Mouse (Mus musculus): ENCODE data around the gene Hist1h3h. TPM values are rescaled to one million over a fixed set of nuclear protein-coding genes. Genes with fewer than 3 reads are reported as not detected.
A peak's percentile ranks its signal among the peaks of the same experiment; 100 is the strongest.
"Not testable (repeated sequence)": the region's sequence is repeated elsewhere in the genome, so short reads cannot be mapped to it uniquely, and the experiment has no call there.

Hist1h3h gene
- polyA plus RNA-seq, 1 experiment, result 6.9 TPM

DNA sequence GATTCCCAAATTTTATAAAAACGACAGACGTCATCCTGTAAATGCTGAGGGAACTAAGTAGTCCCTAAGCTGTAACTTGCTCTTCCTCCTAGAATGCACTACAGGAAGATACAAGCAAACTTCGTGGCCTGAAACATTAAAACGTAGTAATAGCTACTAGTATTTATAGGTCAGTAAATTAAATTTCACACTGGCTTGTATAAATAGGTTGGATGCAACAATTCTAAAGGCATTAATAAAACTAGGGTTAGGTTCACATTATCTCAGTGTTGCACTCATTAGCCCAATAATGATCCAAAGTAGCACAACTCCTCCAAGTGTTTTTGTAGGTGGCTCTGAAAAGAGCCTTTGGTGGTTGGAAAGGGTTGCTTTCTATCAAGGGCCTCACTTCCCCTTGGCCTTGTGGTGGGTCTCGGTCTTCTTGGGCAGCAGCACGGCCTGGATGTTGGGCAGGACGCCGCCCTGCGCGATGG lies 35.6 kb downstream of the Hist1h3h start:
- peaks cover 11% of the 10 kb centered on the region for H3K4me1 ChIP-seq (ENCODE audit: control insufficient read depth, insufficient read depth, low read length)
- no peak for TF ChIP-seq CTCF (IDR thresholded peaks at IDR 0.05; ENCODE audit: low read depth, low read length)
- TF ChIP-seq POLR2A (IDR thresholded peaks at IDR 0.05; ENCODE audit: borderline replicate concordance, low read depth, low read length), result no peak

DNA sequence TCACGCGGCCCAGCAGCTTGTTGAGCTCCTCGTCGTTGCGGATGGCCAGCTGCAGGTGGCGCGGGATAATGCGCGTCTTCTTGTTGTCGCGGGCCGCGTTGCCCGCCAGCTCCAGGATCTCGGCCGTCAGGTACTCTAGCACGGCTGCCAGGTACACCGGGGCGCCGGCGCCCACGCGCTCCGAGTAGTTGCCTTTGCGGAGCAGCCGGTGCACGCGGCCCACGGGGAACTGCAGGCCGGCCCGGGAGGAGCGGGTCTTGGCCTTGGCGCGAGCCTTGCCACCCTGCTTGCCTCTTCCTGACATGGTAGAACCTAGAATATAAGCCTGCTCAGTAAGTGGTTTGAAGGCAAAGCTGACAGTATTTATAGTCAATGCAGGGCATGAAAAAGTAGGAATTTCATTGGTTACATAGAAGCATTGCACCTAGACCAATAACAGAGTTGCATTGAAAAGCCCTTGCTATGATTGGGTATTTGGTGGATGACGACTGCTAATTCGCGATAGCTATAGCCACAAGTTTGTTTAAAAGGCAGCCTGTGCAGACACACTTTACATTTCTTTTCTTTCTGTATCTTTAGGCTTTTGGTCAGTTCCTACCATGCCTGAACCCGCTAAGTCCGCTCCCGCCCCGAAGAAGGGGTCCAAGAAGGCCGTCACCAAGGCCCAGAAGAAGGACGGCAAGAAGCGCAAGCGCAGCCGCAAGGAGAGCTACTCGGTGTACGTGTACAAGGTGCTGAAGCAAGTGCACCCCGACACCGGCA lies 36.2 kb downstream of the Hist1h3h start, which contains the start of the genes Hist1h2ak and Hist1h2bn:
Gene Hist1h2ak (minus strand): TSS at position 304 of the 762 bp plus-strand sequence.
Gene Hist1h2bn (plus strand): TSS at position 600 of the 762 bp plus-strand sequence.
- Histone ChIP-seq H3K4me3 (ENCODE audit: insufficient read depth, low read length) (peak within 1 kb of the TSS; percentile 59), H3K27ac (ENCODE audit: insufficient read depth, low read depth, low read length) (peak within 1 kb of the TSS; percentile 79)
- 0 out of 2 replicates have a peak, but pooled peaks have one; percentile 54 for TF ChIP-seq POLR2A (IDR thresholded peaks at IDR 0.05; ENCODE audit: borderline replicate concordance, low read depth, low read length)
- H3K4me1 ChIP-seq (ENCODE audit: control insufficient read depth, insufficient read depth, low read length), result not testable (repeated sequence)

More for the DNA sequence above, 35.6 kb downstream of the Hist1h3h start:
- Histone ChIP-seq H3K4me3 (ENCODE audit: insufficient read depth, low read length) (peak overlapping the region; percentile 53), H3K27ac (ENCODE audit: insufficient read depth, low read depth, low read length) (peak overlapping the region; percentile 79)

DNA sequence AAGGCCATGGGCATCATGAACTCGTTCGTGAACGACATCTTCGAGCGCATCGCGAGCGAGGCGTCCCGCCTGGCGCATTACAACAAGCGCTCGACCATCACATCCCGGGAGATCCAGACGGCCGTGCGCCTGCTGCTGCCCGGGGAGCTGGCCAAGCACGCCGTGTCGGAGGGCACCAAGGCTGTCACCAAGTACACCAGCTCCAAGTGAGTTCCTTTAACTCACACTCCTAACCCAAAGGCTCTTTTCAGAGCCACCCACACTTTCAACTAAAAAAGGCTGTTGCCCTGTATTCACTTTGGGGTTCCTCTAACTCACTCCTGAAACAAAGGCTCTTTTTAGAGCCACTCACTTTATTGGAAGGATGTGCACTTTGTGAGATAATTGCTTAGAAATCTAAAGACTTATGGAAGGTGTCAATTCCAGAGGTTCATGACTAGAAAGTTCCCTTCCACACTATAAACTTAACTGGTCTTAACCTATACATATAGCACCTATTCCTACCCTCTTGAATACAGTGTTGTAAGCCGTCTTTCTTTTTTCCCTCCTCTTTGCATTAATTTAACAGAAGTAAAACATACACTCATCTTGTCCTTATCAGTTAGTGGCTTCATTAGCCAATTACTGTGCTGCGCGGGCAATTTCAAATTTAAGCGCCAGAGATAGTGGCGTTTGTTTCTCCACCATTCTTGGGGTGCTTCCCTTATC lies 37.0 kb downstream of the Hist1h3h start:
- peak overlapping the region; percentile 77 for H3K27ac ChIP-seq (ENCODE audit: insufficient read depth, low read depth, low read length)
- not testable (repeated sequence) for H3K4me1 ChIP-seq (ENCODE audit: control insufficient read depth, insufficient read depth, low read length)
- H3K4me3 ChIP-seq (ENCODE audit: insufficient read depth, low read length), result peak overlapping the region; percentile 59

DNA sequence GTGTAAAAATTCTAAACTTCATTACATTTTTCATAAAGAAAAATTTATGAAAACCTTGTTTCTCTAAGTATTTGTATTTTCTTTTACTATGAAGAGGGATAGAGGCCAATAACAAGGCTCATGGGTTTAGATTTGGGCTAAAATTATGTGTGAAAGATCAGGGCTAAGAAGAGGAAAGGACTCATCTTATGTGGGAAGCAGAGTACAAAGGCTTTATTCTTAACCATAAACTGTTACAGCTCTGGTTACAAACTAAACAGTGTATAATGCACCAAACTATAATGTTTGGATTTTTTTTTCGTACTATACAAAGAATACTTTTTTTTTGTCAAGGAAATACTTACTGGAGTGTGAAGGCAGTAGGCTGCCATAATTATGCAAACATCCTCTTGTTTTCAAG lies 38.2 kb downstream of the Hist1h3h start:
- Histone ChIP-seq H3K27ac (ENCODE audit: insufficient read depth, low read depth, low read length) (no peak overlapping the region), H3K4me3 (ENCODE audit: insufficient read depth, low read length) (no peak overlapping the region), H3K4me1 (ENCODE audit: control insufficient read depth, insufficient read depth, low read length) (peaks cover 11% of the 10 kb centered on the region)
- TF ChIP-seq CTCF (IDR thresholded peaks at IDR 0.05; ENCODE audit: low read depth, low read length), result no peak
- no peak for TF ChIP-seq POLR2A (IDR thresholded peaks at IDR 0.05; ENCODE audit: borderline replicate concordance, low read depth, low read length)

Other genes starting within 250 kb of the Hist1h3h start
- gene Nkapl, start 249.2 kb upstream of the Hist1h3h start, polyA plus RNA-seq (2012; ENCODE audit: insufficient read depth, insufficient read length, missing spikeins), result 0.92 and 1.3 TPM in 2 replicates
- gene Zkscan4, start 238.8 kb upstream of the Hist1h3h start, polyA plus RNA-seq (2012; ENCODE audit: insufficient read depth, insufficient read length, missing spikeins), result 1.5 and 2.6 TPM in 2 replicates
- not detected in 2 replicates for gene Gm10065, start 238.2 kb upstream of the Hist1h3h start, polyA plus RNA-seq (2012; ENCODE audit: insufficient read depth, insufficient read length, missing spikeins)
- gene AK157302, start 222.4 kb upstream of the Hist1h3h start, polyA plus RNA-seq (2012; ENCODE audit: insufficient read depth, insufficient read length, missing spikeins), result 0.34 TPM in 1 of 2 replicates, not detected in the other
- 5.1 and 18.9 TPM in 2 replicates for gene Gm11273, start 216.2 kb upstream of the Hist1h3h start, polyA plus RNA-seq (2012; ENCODE audit: insufficient read depth, insufficient read length, missing spikeins)
- gene Zkscan8, start 186.5 kb upstream of the Hist1h3h start, polyA plus RNA-seq (2012; ENCODE audit: insufficient read depth, insufficient read length, missing spikeins), result 5.6 and 5.8 TPM in 2 replicates
- not detected in 2 replicates for gene Olfr1366, start 174.9 kb upstream of the Hist1h3h start, polyA plus RNA-seq (2012; ENCODE audit: insufficient read depth, insufficient read length, missing spikeins)
- gene Olfr1535, start 157.8 kb upstream of the Hist1h3h start, polyA plus RNA-seq (2012; ENCODE audit: insufficient read depth, insufficient read length, missing spikeins), result not detected in 2 replicates
- not detected in 2 replicates for gene Olfr1364, start 135.9 kb upstream of the Hist1h3h start, polyA plus RNA-seq (2012; ENCODE audit: insufficient read depth, insufficient read length, missing spikeins)
- not detected in 2 replicates for gene Olfr1362, start 103.6 kb upstream of the Hist1h3h start, polyA plus RNA-seq (2012; ENCODE audit: insufficient read depth, insufficient read length, missing spikeins)
- not detected in 2 replicates for gene Olfr11, start 75.1 kb upstream of the Hist1h3h start, polyA plus RNA-seq (2012; ENCODE audit: insufficient read depth, insufficient read length, missing spikeins)
- 0.48 TPM in 1 of 2 replicates, not detected in the other for gene Olfr1361, start 54.3 kb upstream of the Hist1h3h start, polyA plus RNA-seq (2012; ENCODE audit: insufficient read depth, insufficient read length, missing spikeins)
- not detected in 2 replicates for gene Olfr1360, start 40.3 kb upstream of the Hist1h3h start, polyA plus RNA-seq (2012; ENCODE audit: insufficient read depth, insufficient read length, missing spikeins)
- gene Olfr1359, start 19.5 kb upstream of the Hist1h3h start, polyA plus RNA-seq (2012; ENCODE audit: insufficient read depth, insufficient read length, missing spikeins), result not detected in 2 replicates
- gene Hist1h2bl, start 1.5 kb upstream of the Hist1h3h start, polyA plus RNA-seq (2012; ENCODE audit: insufficient read depth, insufficient read length, missing spikeins), result not detected in 2 replicates
- 4.0 TPM in 1 of 2 replicates, not detected in the other for gene Hist1h2ai, start 1.2 kb upstream of the Hist1h3h start, polyA plus RNA-seq (2012; ENCODE audit: insufficient read depth, insufficient read length, missing spikeins)
- gene Hist1h2bm, start 4.4 kb downstream of the Hist1h3h start, polyA plus RNA-seq (2012; ENCODE audit: insufficient read depth, insufficient read length, missing spikeins), result 2.1 TPM in 1 of 2 replicates, not detected in the other
- gene Hist1h4j, start 17.4 kb downstream of the Hist1h3h start, polyA plus RNA-seq (2012; ENCODE audit: insufficient read depth, insufficient read length, missing spikeins), result 1.8 and 2.7 TPM in 2 replicates
- 3.6 and 8.9 TPM in 2 replicates for gene Hist1h4k, start 32.8 kb downstream of the Hist1h3h start, polyA plus RNA-seq (2012; ENCODE audit: insufficient read depth, insufficient read length, missing spikeins)
- gene Hist1h2ak, start 36.2 kb downstream of the Hist1h3h start, polyA plus RNA-seq (2012; ENCODE audit: insufficient read depth, insufficient read length, missing spikeins), result 4.9 and 9.5 TPM in 2 replicates
- gene Hist1h2bn, start 36.5 kb downstream of the Hist1h3h start, polyA plus RNA-seq (2012; ENCODE audit: insufficient read depth, insufficient read length, missing spikeins), result 7.1 and 7.3 TPM in 2 replicates
- gene Hist1h1b, start 63.0 kb downstream of the Hist1h3h start, polyA plus RNA-seq (2012; ENCODE audit: insufficient read depth, insufficient read length, missing spikeins), result 0.82 and 2.1 TPM in 2 replicates
- 3.9 and 4.4 TPM in 2 replicates for gene Hist1h3i, start 65.7 kb downstream of the Hist1h3h start, polyA plus RNA-seq (2012; ENCODE audit: insufficient read depth, insufficient read length, missing spikeins)
- not detected in 2 replicates for gene Hist1h2an, start 69.6 kb downstream of the Hist1h3h start, polyA plus RNA-seq (2012; ENCODE audit: insufficient read depth, insufficient read length, missing spikeins)
- gene Hist1h2bp, start 69.8 kb downstream of the Hist1h3h start, polyA plus RNA-seq (2012; ENCODE audit: insufficient read depth, insufficient read length, missing spikeins), result not detected in 2 replicates
- 3.2 and 6.5 TPM in 2 replicates for gene Hist1h2bq, start 92.5 kb downstream of the Hist1h3h start, polyA plus RNA-seq (2012; ENCODE audit: insufficient read depth, insufficient read length, missing spikeins)
- not detected in 2 replicates for gene Hist1h2ao, start 92.8 kb downstream of the Hist1h3h start, polyA plus RNA-seq (2012; ENCODE audit: insufficient read depth, insufficient read length, missing spikeins)
- 5.2 and 6.8 TPM in 2 replicates for gene Hist1h4m, start 94.1 kb downstream of the Hist1h3h start, polyA plus RNA-seq (2012; ENCODE audit: insufficient read depth, insufficient read length, missing spikeins)
- not detected in 2 replicates for gene Hist1h4n, start 114.5 kb downstream of the Hist1h3h start, polyA plus RNA-seq (2012; ENCODE audit: insufficient read depth, insufficient read length, missing spikeins)
- gene Hist1h2ap, start 115.8 kb downstream of the Hist1h3h start, polyA plus RNA-seq (2012; ENCODE audit: insufficient read depth, insufficient read length, missing spikeins), result 14.7 and 15.1 TPM in 2 replicates
- 4.5 and 8.6 TPM in 2 replicates for gene Hist1h2br, start 116.1 kb downstream of the Hist1h3h start, polyA plus RNA-seq (2012; ENCODE audit: insufficient read depth, insufficient read length, missing spikeins)
- gene Zfp184, start 227.4 kb downstream of the Hist1h3h start, polyA plus RNA-seq (2012; ENCODE audit: insufficient read depth, insufficient read length, missing spikeins), result 0.25 and 0.76 TPM in 2 replicates